Mouse (Mus musculus) embryonic facial prominence, embryonic 11.5 days (tissue): ENCODE measurements at regions not wholly inside any gene's neighbourhood (a gene's known extent, or its start where the extent isn't known, plus 50 kb on each side); places are given as distances from the start of the nearest gene placed in this dataset.

Experiments used
- ATAC-seq: fragments of 200-750 bp; cut with Nextera tagmentation; replicated peaks from 2 replicates; pipeline ENCODE4 v1.8.0; 2017; ENCODE audit warnings: low read depth; ENCODE audit not compliant: insufficient number of reproducible peaks, low FRiP score, low TSS enrichment
- DNase-seq: peaks from one replicate; pipeline ENCODE4 v3.0.0-alpha.2; 2015; ENCODE audit warnings: low spot score
- H3K27ac ChIP-seq: fragments of 300-500 bp; sonication (generic); replicated peaks from 2 replicates; pipeline ENCODE4 v1.5.1; 2014; ENCODE audit warnings: mild to moderate bottlenecking, low read depth, low read length, control low read depth
- H3K27me3 ChIP-seq: fragments of 300-500 bp; sonication (generic); 2 replicates; pipeline ENCODE4 v1.6.1; 2014; ENCODE audit warnings: mild to moderate bottlenecking, low read length, moderate library complexity, mixed read lengths; ENCODE audit not compliant: control insufficient read depth, insufficient read depth
- H3K36me3 ChIP-seq: fragments of 300-500 bp; sonication (generic); replicated peaks from 2 replicates; pipeline ENCODE4 v1.6.1; 2014; ENCODE audit warnings: low read depth, mild to moderate bottlenecking, low read length, moderate library complexity, mixed read lengths; ENCODE audit not compliant: control insufficient read depth, insufficient read depth
- H3K4me1 ChIP-seq: fragments of 300-500 bp; sonication (generic); 2 replicates; pipeline ENCODE4 v1.6.1; 2014; ENCODE audit warnings: low read length, mixed read lengths; ENCODE audit not compliant: control insufficient read depth, insufficient read depth
- H3K4me2 ChIP-seq: fragments of 300-500 bp; sonication (generic); 2 replicates; pipeline ENCODE4 v1.6.1; 2014; ENCODE audit warnings: low read depth, mild to moderate bottlenecking, control low read depth, low read length, moderate library complexity
- H3K4me3 ChIP-seq: fragments of 300-500 bp; sonication (generic); 2 replicates; pipeline ENCODE4 v1.5.1; 2014; ENCODE audit warnings: low read depth, low read length, control low read depth
- H3K9ac ChIP-seq: fragments of 300-500 bp; sonication (generic); replicated peaks from 2 replicates; pipeline ENCODE4 v1.6.1; 2014; ENCODE audit warnings: mild to moderate bottlenecking, control low read depth, low read length
- H3K9me3 ChIP-seq: fragments of 300-500 bp; sonication (generic); replicated peaks from 2 replicates; pipeline ENCODE4 v1.6.1; 2016; ENCODE audit warnings: mild to moderate bottlenecking, low read length, inconsistent platforms, mixed read lengths; ENCODE audit not compliant: control insufficient read depth
- WGBS: fragments of 180-500 bp; shearing (Covaris S2); extraction: QIAGEN DNeasy Blood & Tissue Kit; methylation state at CpG from one replicate; pipeline ENCODE4 v1.1.7; 2014; 5-methylcytosine and 5-hydroxymethylcytosine counted together

GRCm38 (mm10) chr1:149556381-149556780, 404.7 kb downstream of the Pla2g4a start:
- no peaks in the 10 kb centered on the region for H3K27me3 ChIP-seq
- no peak overlapping the region for H3K4me3 ChIP-seq
- no peak overlapping the region for H3K4me2 ChIP-seq
- WGBS = 85% methylated on average over 8 of the region's 8 CpGs
- no peaks in the 10 kb centered on the region for H3K36me3 ChIP-seq
- no peaks in the 10 kb centered on the region for H3K4me1 ChIP-seq
- no peak overlapping the region for H3K9ac ChIP-seq
- no peak for ATAC-seq
- no peak for DNase-seq
- H3K9me3 ChIP-seq = no peaks in the 10 kb centered on the region
- H3K27ac ChIP-seq = no peak overlapping the region

- Histone ChIP-seq H3K36me3 (no peaks in the 10 kb centered on the region), H3K4me1 (no peaks in the 10 kb centered on the region), H3K27ac (no peak overlapping the region), H3K4me3 (no peak overlapping the region), H3K9ac (no peak overlapping the region), H3K9me3 (no peaks in the 10 kb centered on the region), H3K27me3 (no peaks in the 10 kb centered on the region), H3K4me2 (no peak overlapping the region)
- ATAC-seq = no peak
- DNase-seq = no peak
- WGBS = 82% methylated on average over 6 of the region's 6 CpGs
Observed at GRCm38 (mm10) chr1:149555355-149556007, 405.6 kb downstream of the Pla2g4a start.

- WGBS = 86% methylated on average over 3 of the region's 3 CpGs
- H3K36me3 ChIP-seq = no peaks in the 10 kb centered on the region
Observed at GRCm38 (mm10) chr1:149546076-149546475, 415.0 kb downstream of the Pla2g4a start.

GRCm38 (mm10) chr1:149541386-149541785, 419.7 kb downstream of the Pla2g4a start:
- Histone ChIP-seq H3K4me2 (no peak overlapping the region), H3K27ac (no peak overlapping the region), H3K9ac (no peak overlapping the region), H3K4me3 (no peak overlapping the region), H3K4me1 (no peaks in the 10 kb centered on the region), H3K36me3 (no peaks in the 10 kb centered on the region), H3K9me3 (no peaks in the 10 kb centered on the region), H3K27me3 (no peaks in the 10 kb centered on the region)
- WGBS = 46% methylated on average over 2 of the region's 2 CpGs
- DNase-seq (peak; percentile 33), ATAC-seq (no peak)

More at GRCm38 (mm10) chr1:149546076-149546475, 415.0 kb downstream of the Pla2g4a start:
- Histone ChIP-seq H3K4me1 (no peaks in the 10 kb centered on the region), H3K27ac (no peak overlapping the region), H3K9me3 (no peaks in the 10 kb centered on the region), H3K9ac (no peak overlapping the region), H3K27me3 (no peaks in the 10 kb centered on the region), H3K4me3 (no peak overlapping the region), H3K4me2 (no peak overlapping the region)
- ATAC-seq = no peak
- DNase-seq = no peak

GRCm38 (mm10) chr1:149533651-149534050, 427.4 kb downstream of the Pla2g4a start:
- no peak for DNase-seq
- Histone ChIP-seq H3K4me2 (no peak overlapping the region), H3K36me3 (no peaks in the 10 kb centered on the region), H3K27me3 (no peaks in the 10 kb centered on the region), H3K4me1 (no peaks in the 10 kb centered on the region), H3K9me3 (no peaks in the 10 kb centered on the region), H3K9ac (no peak overlapping the region), H3K4me3 (no peak overlapping the region), H3K27ac (no peak overlapping the region)
- ATAC-seq = no peak
- WGBS = 76% methylated on average over 3 of the region's 3 CpGs
